Mouse (Mus musculus) right cerebral cortex, adult 2 months (tissue): ENCODE measurements around the gene Gm28036.
A peak's percentile ranks its signal among the peaks of the same experiment; 100 is the strongest.
"Not testable (repeated sequence)": the region's sequence is repeated elsewhere in the genome, so short reads cannot be mapped to it uniquely, and the experiment has no call there.

Experiments used
- DNase-seq, 2 experiments: peaks; one replicate each; pipeline ENCODE4 v3.0.0; 2021 to 2022; ENCODE audit warnings: low spot score in 2 of 2

Gene Gm28036

GRCm38 (mm10) chr2:156126992-156127391 is at the start of gene Gm28036:
TSS of gene Gm28036 (minus strand) at chr2:156127092.
- DNase-seq = no peak

- no peak for DNase-seq
Observed at GRCm38 (mm10) chr2:156166557-156166956, 39.7 kb upstream of the Gm28036 start.

GRCm38 (mm10) chr2:156165478-156165877 is 38.6 kb upstream of the Gm28036 start:
- DNase-seq = no peak

- no peak for DNase-seq
Observed at GRCm38 (mm10) chr2:156151538-156151937, 24.6 kb upstream of the Gm28036 start.

GRCm38 (mm10) chr2:156147316-156147915 is 20.5 kb upstream of the Gm28036 start:
- DNase-seq = no peak

- DNase-seq = no peak
Observed at GRCm38 (mm10) chr2:156146272-156146989, 19.5 kb upstream of the Gm28036 start.

GRCm38 (mm10) chr2:156145486-156146130 is 18.7 kb upstream of the Gm28036 start:
- DNase-seq = no peak

GRCm38 (mm10) chr2:156143953-156144724 is 17.2 kb upstream of the Gm28036 start, which contains the start of the genes Romo1 and Nfs1:
TSS of gene Romo1 (plus strand) at chr2:156144039.
TSS of gene Nfs1 (minus strand) at chr2:156144186.
- peak; percentile 94 to 98 for DNase-seq

- no peak for DNase-seq
Observed at GRCm38 (mm10) chr2:156143367-156143766, 16.5 kb upstream of the Gm28036 start.

- DNase-seq = no peak
Observed at GRCm38 (mm10) chr2:156142820-156143219, 15.9 kb upstream of the Gm28036 start.

- DNase-seq = no peak
Observed at GRCm38 (mm10) chr2:156135695-156136094, 8.8 kb upstream of the Gm28036 start.

- DNase-seq = no peak
Observed at GRCm38 (mm10) chr2:156134161-156134560, 7.3 kb upstream of the Gm28036 start.

- DNase-seq = no peak
Observed at GRCm38 (mm10) chr2:156123731-156124130, 3.2 kb downstream of the Gm28036 start.

- DNase-seq = no peak
Observed at GRCm38 (mm10) chr2:156119566-156119965, 7.3 kb downstream of the Gm28036 start.

GRCm38 (mm10) chr2:156112080-156112423 is 14.8 kb downstream of the Gm28036 start:
- not testable (repeated sequence) for DNase-seq

GRCm38 (mm10) chr2:156111358-156112079 is 15.4 kb downstream of the Gm28036 start, which contains the start of the genes Cpne1 and Rbm12:
TSS of gene Cpne1 (minus strand) at chr2:156111965.
TSS of gene Rbm12 (minus strand) at chr2:156111978.
- DNase-seq = peak; percentile 89 to 92

- peak; percentile 35 to 47 for DNase-seq
Observed at GRCm38 (mm10) chr2:156110627-156111357, 16.1 kb downstream of the Gm28036 start.

GRCm38 (mm10) chr2:156091926-156092325 is 35.0 kb downstream of the Gm28036 start:
- no peak for DNase-seq

- DNase-seq = no peak
Observed at GRCm38 (mm10) chr2:156089799-156090198, 37.1 kb downstream of the Gm28036 start.

GRCm38 (mm10) chr2:156087391-156088110 is 39.3 kb downstream of the Gm28036 start:
- DNase-seq = no peak
